In the genomic region with DNA sequence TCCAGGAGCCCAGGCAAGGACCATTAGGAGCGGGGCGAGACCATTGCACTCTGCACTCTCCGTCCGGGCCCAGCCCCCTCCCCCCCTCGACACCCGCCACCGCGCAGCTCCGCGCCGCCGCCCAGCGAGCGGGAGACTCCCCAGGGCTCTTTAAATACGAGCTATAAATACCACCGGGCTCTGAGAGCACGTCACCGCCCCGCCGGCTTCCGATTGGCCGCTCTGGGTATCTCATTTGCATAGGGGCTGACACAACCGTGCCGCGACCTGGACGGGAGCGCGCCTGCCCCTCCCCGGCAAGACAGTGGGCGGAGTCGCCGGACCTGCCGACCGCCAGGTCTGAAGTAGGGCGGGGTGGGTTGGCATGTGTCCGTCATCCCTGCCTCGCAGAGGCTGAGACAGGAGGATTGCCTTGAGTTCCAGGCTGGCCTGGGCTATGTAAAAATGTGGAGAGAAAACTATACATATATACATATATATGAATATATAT, we compare ENCODE assay signal across 8 mouse cellular contexts.
DNase-seq lines count a peak whose midpoint lies in the region; ATAC-seq and TF ChIP-seq lines count a peak whose summit lies in the region.

No protein-coding gene starts in this region.

- H3K4me3 ChIP-seq in hindbrain, embryonic 16.5 days (ENCODE audit: low read length), result peak overlapping the region; percentile 56
- H3K4me3 ChIP-seq in left cerebral cortex, adult 2 months, result peak overlapping the region; percentile 59

- H3K9me3 ChIP-seq in hindbrain, embryonic 16.5 days (ENCODE audit: control insufficient read depth, low read length), result no peaks in the 10 kb centered on the region

- H3K4me2 ChIP-seq in hindbrain, embryonic 16.5 days (ENCODE audit: low read length), result peak overlapping the region; percentile 94

- no peaks in the 10 kb centered on the region for H3K4me1 ChIP-seq in hindbrain, embryonic 16.5 days (ENCODE audit: control insufficient read depth, insufficient read depth, low read depth, low read length)

- intact Hi-C loops in left cerebral cortex, adult 2 months (cut with DNase I), result loop anchor here (1.0 to 5.0 kb wide), 3 partner anchors 129 to 252 kb away; a partner anchor contains a TSS

- DNase-seq in T-cell, adult 2 months (ENCODE audit: low spot score), result peak; percentile 98
- DNase-seq in cerebellum, postnatal 36 days, result peak; percentile 90 to 95
- DNase-seq in gastrocnemius, adult 18-20 months (ENCODE audit: low spot score), result peak; percentile 97
- peak; percentile 90 to 91 for DNase-seq in left cerebral cortex, adult 2 months (ENCODE audit: extremely low spot score in 1 of 2, low spot score in 2 of 2)
- peak; percentile 92 to 95 for DNase-seq in right cerebral cortex, adult 2 months (ENCODE audit: low spot score in 2 of 2)
- peak; percentile 96 for DNase-seq in urinary bladder, postnatal 14 days (ENCODE audit: low spot score)

- peak; percentile 95 for ATAC-seq in hindbrain, embryonic 16.5 days
- ATAC-seq in megakaryocyte, adult 5-6 weeks (ENCODE audit: poor library complexity, severe bottlenecking), result peak; percentile 74

- 0% methylated on average over 31 of the region's 37 CpGs for WGBS in hindbrain, embryonic 16.5 days

- no peak for TF ChIP-seq CTCF in left cerebral cortex, adult 2 months (IDR thresholded peaks at IDR 0.05)

- peak overlapping the region; percentile 80 for H3K27ac ChIP-seq in hindbrain, embryonic 16.5 days (ENCODE audit: low read depth, low read length)
- peak overlapping the region; percentile 92 for H3K27ac ChIP-seq in left cerebral cortex, adult 2 months

- peak overlapping the region; percentile 47 for H3K9ac ChIP-seq in hindbrain, embryonic 16.5 days (ENCODE audit: low read depth, low read length)

- no peaks in the 10 kb centered on the region for H3K36me3 ChIP-seq in hindbrain, embryonic 16.5 days (ENCODE audit: control insufficient read depth, insufficient read depth, low read length)

- no peaks in the 10 kb centered on the region for H3K27me3 ChIP-seq in hindbrain, embryonic 16.5 days (replicated peaks; ENCODE audit: control insufficient read depth, insufficient read depth, low read length)

Comparison
In these comparisons a context has a peak if more than half of its experiments do, and no peak if none do; other contexts are left out.
1. Peak in every context shown above with its lines: DNase-seq, ATAC-seq, H3K4me3 ChIP-seq and H3K27ac ChIP-seq.